Mouse (Mus musculus): ENCODE measurements at regions not wholly inside any gene's neighbourhood (a gene's known extent, or its start where the extent isn't known, plus 50 kb on each side); places are given as distances from the start of the nearest gene placed in this dataset.

DNA sequence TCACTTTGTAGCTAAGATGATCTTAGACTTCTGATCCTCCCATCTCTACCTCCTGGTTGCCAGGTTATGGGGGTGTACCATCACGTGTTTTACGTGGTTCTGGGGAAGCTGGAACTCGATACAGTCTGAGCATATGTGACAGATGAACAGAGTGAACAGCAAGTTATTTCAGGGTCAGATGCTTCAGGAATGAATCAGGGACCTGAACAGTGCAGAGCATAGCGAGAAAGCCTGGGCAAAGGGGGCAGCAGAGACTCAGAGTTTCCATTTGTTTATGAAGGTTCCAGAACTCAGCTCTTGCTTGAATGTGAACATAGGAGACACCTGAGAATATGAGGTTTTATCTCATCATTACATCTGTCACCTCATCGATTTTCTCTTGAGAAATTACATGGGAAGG is 221.9 kb upstream of the Arpp21 start:
- TF ChIP-seq GATA1 (IDR thresholded peaks at IDR 0.05; ENCODE audit: borderline replicate concordance, low read length), result no peak
- no peak for TF ChIP-seq FLI1 (IDR thresholded peaks at IDR 0.05; ENCODE audit: low read length)

Measured in megakaryocyte, embryonic 14.5 days (primary cell).